Mouse (Mus musculus): ENCODE results near the gene Slc9a2. TPM values are rescaled to one million over a fixed set of nuclear protein-coding genes. Genes with fewer than 3 reads are reported as not detected.

Gene Slc9a2
- polyA plus RNA-seq (2012; rRNA removed) = 0.41 and 0.93 TPM in 2 replicates

DNA sequence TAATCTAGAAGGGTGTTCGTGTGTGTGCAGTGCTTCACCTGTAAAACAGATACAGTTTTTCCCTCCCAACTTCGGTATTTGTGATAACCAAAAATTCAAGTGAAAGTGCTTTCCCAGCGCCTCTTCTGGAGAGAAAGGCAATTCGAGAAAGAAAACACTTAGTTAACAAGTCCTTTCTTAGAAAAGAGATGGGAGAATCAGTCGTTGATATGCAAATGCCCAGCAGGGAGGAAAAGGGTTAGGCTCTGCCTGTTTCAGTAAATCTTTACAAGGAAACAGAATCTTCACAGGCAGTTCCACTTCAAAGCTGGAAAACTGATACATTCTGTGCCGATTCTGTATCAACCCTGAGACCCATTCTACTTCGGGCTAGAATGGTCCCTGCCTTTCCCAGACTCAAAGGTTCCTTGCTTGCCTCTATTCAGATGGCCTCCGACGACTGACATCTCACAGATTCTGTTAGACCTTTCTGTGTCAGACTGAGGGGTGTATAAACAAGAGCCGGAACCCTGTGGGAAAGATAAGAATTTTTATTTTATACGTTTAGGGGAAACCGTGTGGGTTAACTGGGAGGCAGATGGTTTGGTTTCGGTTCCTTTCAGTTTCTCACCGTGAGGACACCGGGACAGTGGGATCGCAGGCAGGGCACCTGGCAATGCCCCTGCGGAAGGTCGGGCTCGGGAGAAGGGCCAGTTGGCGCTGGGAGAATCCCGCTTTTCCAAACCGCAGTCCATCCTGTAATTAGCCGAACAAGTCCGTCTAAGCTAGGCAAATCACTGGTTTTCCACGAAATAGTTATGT, at the start of gene Slc9a2:
TSS of gene Slc9a2 (plus strand) at position 508 of the 801 bp plus-strand sequence.

DNA sequence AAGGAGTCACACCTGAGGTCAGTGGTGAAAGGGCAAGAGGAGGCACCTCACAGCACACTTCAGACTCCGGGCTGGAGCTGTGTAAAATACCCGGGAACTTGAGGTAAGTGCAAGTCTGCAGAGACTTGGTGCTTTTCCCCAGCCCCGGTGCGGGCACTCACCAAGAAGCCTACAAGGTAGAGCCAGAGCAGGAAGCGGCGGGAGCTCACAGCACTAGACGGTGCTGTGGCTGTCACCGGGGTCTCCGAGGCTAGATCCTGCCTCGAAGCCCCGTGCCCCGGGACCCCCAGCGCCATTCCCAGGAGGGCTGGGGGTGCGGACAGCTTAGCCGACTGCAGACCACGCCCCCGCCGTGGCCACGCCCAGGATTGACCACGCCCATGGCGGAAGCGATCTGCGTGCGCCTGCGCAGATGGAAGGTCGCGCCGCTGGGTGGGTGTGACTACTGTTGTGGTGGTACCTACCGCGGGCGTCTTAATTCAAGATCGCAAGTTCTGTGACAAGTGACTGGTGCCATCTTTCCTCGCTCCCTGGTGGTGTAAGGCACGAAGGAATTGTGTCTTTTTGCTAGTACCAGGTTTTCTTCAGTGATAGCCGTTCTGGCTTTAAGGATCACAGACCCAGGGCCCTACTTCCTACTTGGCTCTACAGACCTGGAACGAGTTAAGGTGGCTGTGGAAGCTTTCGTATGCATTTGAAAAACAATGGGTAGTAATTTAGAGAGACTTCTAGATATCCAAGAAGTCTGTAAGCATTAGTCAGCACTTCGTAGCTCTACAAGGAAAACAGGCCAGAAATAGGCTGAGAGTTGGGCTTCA, 110.2 kb downstream of the Slc9a2 start, which contains the start of gene Mfsd9:
TSS of gene Mfsd9 (minus strand) at position 364 of the 818 bp plus-strand sequence.

DNA sequence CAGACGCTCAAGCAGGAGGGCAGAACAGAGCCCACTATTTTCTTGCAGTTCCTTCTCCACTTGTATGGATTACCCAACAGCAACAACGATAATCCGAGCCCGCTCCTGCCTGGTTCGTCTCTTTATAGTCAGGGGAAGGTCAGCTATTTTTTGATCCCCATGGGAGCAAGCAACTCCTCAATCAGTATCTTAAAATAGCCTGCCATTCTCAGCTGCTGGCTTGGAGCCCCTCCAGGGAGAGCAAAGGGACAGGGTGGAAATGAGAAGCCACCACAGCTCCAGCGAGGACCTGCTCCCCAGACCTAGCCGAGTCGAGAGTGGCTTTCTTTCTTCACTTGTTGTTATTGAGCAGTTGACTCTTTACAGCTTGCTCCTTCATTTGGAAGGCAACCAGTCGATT, 125.0 kb downstream of the Slc9a2 start, which contains the start of gene Tmem182:
TSS of gene Tmem182 (plus strand) at position 251 of the 400 bp plus-strand sequence.

Other genes starting within 250 kb of the Slc9a2 start
- gene Il18r1, start 215.0 kb upstream of the Slc9a2 start, polyA plus RNA-seq (2012; rRNA removed) = 0.10 and 0.11 TPM in 2 replicates
- gene Il18rap, start 165.2 kb upstream of the Slc9a2 start, polyA plus RNA-seq (2012; rRNA removed) = 0.15 and 0.21 TPM in 2 replicates
- gene Slc9a4, start 100.5 kb upstream of the Slc9a2 start, polyA plus RNA-seq (2012; rRNA removed) = 0.01 and 0.09 TPM in 2 replicates
- 2.8 and 3.0 TPM in 2 replicates for gene Mfsd9, start 110.1 kb downstream of the Slc9a2 start, polyA plus RNA-seq (2012; rRNA removed)
- 0.05 and 0.56 TPM in 2 replicates for gene Tmem182, start 125.0 kb downstream of the Slc9a2 start, polyA plus RNA-seq (2012; rRNA removed)